Mouse (Mus musculus) forebrain, embryonic 11.5 days (tissue): ENCODE results near the gene Olfr1361. TPM values are rescaled to one million over a fixed set of nuclear protein-coding genes. Genes with fewer than 3 reads are reported as not detected.

Source experiments
- ATAC-seq: fragments of 200-750 bp; cut with Nextera tagmentation; replicated peaks from 2 replicates; pipeline ENCODE4 v1.8.0; 2017; ENCODE audit warnings: moderate TSS enrichment; ENCODE audit not compliant: low FRiP score
- DNase-seq: peaks from one replicate; pipeline ENCODE4 v3.0.0-alpha.2; 2017; ENCODE audit warnings: low spot score
- H3K27ac ChIP-seq: fragments of 300-500 bp; sonication (generic); 2 replicates; pipeline ENCODE4 v1.5.1; 2014; ENCODE audit warnings: low read depth, low read length
- H3K27me3 ChIP-seq: fragments of 300-500 bp; sonication (generic); 2 replicates; pipeline ENCODE4 v1.6.1; 2014; ENCODE audit warnings: mild to moderate bottlenecking, low read length, mixed read lengths; ENCODE audit not compliant: control insufficient read depth, insufficient read depth
- H3K36me3 ChIP-seq: fragments of 300-500 bp; sonication (generic); 2 replicates; pipeline ENCODE4 v1.6.1; 2014; ENCODE audit warnings: mild to moderate bottlenecking, low read length, moderate library complexity, mixed read lengths; ENCODE audit not compliant: control insufficient read depth, insufficient read depth
- H3K4me1 ChIP-seq: fragments of 300-500 bp; sonication (generic); replicated peaks from 2 replicates; pipeline ENCODE4 v1.6.1; 2014; ENCODE audit warnings: low read length, mixed read lengths; ENCODE audit not compliant: control insufficient read depth, insufficient read depth
- H3K4me2 ChIP-seq: fragments of 300-500 bp; sonication (generic); 2 replicates; pipeline ENCODE4 v1.6.1; 2014; ENCODE audit warnings: low read depth, mild to moderate bottlenecking, low read length, moderate library complexity, mixed read lengths; ENCODE audit not compliant: severe bottlenecking
- H3K4me3 ChIP-seq: fragments of 300-500 bp; sonication (generic); 2 replicates; pipeline ENCODE4 v1.5.1; 2014; ENCODE audit warnings: low read depth, low read length
- H3K9ac ChIP-seq: fragments of 300-500 bp; sonication (generic); 2 replicates; pipeline ENCODE4 v1.6.1; 2014; ENCODE audit warnings: low read length
- H3K9me3 ChIP-seq: fragments of 300-500 bp; sonication (generic); 2 replicates; pipeline ENCODE4 v1.6.1; 2016; ENCODE audit warnings: low read length, mixed read lengths; ENCODE audit not compliant: control insufficient read depth
- polyA plus RNA-seq: library from polyadenylated mRNA; unstranded; fragments of >200 nt; fragmentation: Nextera tagmentation; extraction: Ambion mirVana; gene quantifications from 2 replicates; pipeline ENCODE4 v1.2.1, GENCODE M21; 2014

The Olfr1361 gene
- polyA plus RNA-seq, 1 experiment from 2014 or later: not detected

GRCm38 (mm10) chr13:21613922-21614321 lies 49.3 kb downstream of the Olfr1361 start, which contains the start of gene Olfr1362:
TSS of gene Olfr1362 (minus strand) at chr13:21614022.
- no peaks in the 10 kb centered on the region for H3K27me3 ChIP-seq
- ATAC-seq (no peak), DNase-seq (no peak)
- H3K9me3 ChIP-seq: no peaks in the 10 kb centered on the region
- no peak within 1 kb of the TSS for H3K9ac ChIP-seq
- H3K27ac ChIP-seq: no peak within 1 kb of the TSS
- H3K36me3 ChIP-seq: no peaks in the 10 kb centered on the region
- H3K4me2 ChIP-seq: no peak within 1 kb of the TSS
- H3K4me1 ChIP-seq: no peaks in the 10 kb centered on the region
- H3K4me3 ChIP-seq: no peak within 1 kb of the TSS

Other genes starting within 250 kb of the Olfr1361 start
- 6.9 and 8.3 TPM in 2 replicates for gene Pgbd1, start 222.3 kb downstream of the Olfr1361 start, polyA plus RNA-seq
- gene Zscan26, start 209.7 kb downstream of the Olfr1361 start, polyA plus RNA-seq: 19.5 and 22.2 TPM in 2 replicates
- gene Nkapl, start 194.9 kb downstream of the Olfr1361 start, polyA plus RNA-seq: 2.7 and 3.9 TPM in 2 replicates
- 4.4 and 5.3 TPM in 2 replicates for gene Zkscan4, start 184.5 kb downstream of the Olfr1361 start, polyA plus RNA-seq
- gene Gm10065, start 183.9 kb downstream of the Olfr1361 start, polyA plus RNA-seq: not detected in 2 replicates
- 0.27 TPM in 1 of 2 replicates, not detected in the other for gene AK157302, start 168.2 kb downstream of the Olfr1361 start, polyA plus RNA-seq
- gene Gm11273, start 162.0 kb downstream of the Olfr1361 start, polyA plus RNA-seq: 2.7 and 3.6 TPM in 2 replicates
- gene Zkscan8, start 132.3 kb downstream of the Olfr1361 start, polyA plus RNA-seq: 10.2 and 10.6 TPM in 2 replicates
- 0.27 and 0.43 TPM in 2 replicates for gene Olfr1366, start 120.6 kb downstream of the Olfr1361 start, polyA plus RNA-seq
- not detected in 2 replicates for gene Olfr1535, start 103.5 kb downstream of the Olfr1361 start, polyA plus RNA-seq
- not detected in 2 replicates for gene Olfr1364, start 81.6 kb downstream of the Olfr1361 start, polyA plus RNA-seq
- not detected in 2 replicates for gene Olfr1362, start 49.4 kb downstream of the Olfr1361 start, polyA plus RNA-seq
- gene Olfr11, start 20.9 kb downstream of the Olfr1361 start, polyA plus RNA-seq: not detected in 2 replicates
- not detected in 2 replicates for gene Olfr1360, start 14.0 kb upstream of the Olfr1361 start, polyA plus RNA-seq
- not detected in 2 replicates for gene Olfr1359, start 34.7 kb upstream of the Olfr1361 start, polyA plus RNA-seq
- 2.3 and 5.4 TPM in 2 replicates for gene Hist1h2bl, start 52.8 kb upstream of the Olfr1361 start, polyA plus RNA-seq
- gene Hist1h2ai, start 53.0 kb upstream of the Olfr1361 start, polyA plus RNA-seq: 23.9 and 25.3 TPM in 2 replicates
- 16.8 and 17.4 TPM in 2 replicates for gene Hist1h3h, start 54.3 kb upstream of the Olfr1361 start, polyA plus RNA-seq
- 5.0 and 5.7 TPM in 2 replicates for gene Hist1h2bm, start 58.7 kb upstream of the Olfr1361 start, polyA plus RNA-seq
- 1.2 and 1.6 TPM in 2 replicates for gene Hist1h4j, start 71.7 kb upstream of the Olfr1361 start, polyA plus RNA-seq
- 4.4 TPM in 2 replicates for gene Hist1h4k, start 87.1 kb upstream of the Olfr1361 start, polyA plus RNA-seq
- 11.0 and 12.5 TPM in 2 replicates for gene Hist1h2ak, start 90.4 kb upstream of the Olfr1361 start, polyA plus RNA-seq
- gene Hist1h2bn, start 90.7 kb upstream of the Olfr1361 start, polyA plus RNA-seq: 1.9 and 2.5 TPM in 2 replicates
- 20.4 and 20.6 TPM in 2 replicates for gene Hist1h1b, start 117.2 kb upstream of the Olfr1361 start, polyA plus RNA-seq
- gene Hist1h3i, start 120.0 kb upstream of the Olfr1361 start, polyA plus RNA-seq: 298 and 312 TPM in 2 replicates
- 5.0 and 5.9 TPM in 2 replicates for gene Hist1h2an, start 123.8 kb upstream of the Olfr1361 start, polyA plus RNA-seq
- 3.0 and 3.1 TPM in 2 replicates for gene Hist1h2bp, start 124.1 kb upstream of the Olfr1361 start, polyA plus RNA-seq
- gene Hist1h2bq, start 146.8 kb upstream of the Olfr1361 start, polyA plus RNA-seq: 23.8 and 25.3 TPM in 2 replicates
- not detected in 2 replicates for gene Hist1h2ao, start 147.1 kb upstream of the Olfr1361 start, polyA plus RNA-seq
- gene Hist1h4m, start 148.4 kb upstream of the Olfr1361 start, polyA plus RNA-seq: not detected in 2 replicates
- 14.3 and 14.6 TPM in 2 replicates for gene Hist1h4n, start 168.8 kb upstream of the Olfr1361 start, polyA plus RNA-seq
- gene Hist1h2ap, start 170.1 kb upstream of the Olfr1361 start, polyA plus RNA-seq: 5,982 and 6,086 TPM in 2 replicates
- 22.4 and 27.2 TPM in 2 replicates for gene Hist1h2br, start 170.4 kb upstream of the Olfr1361 start, polyA plus RNA-seq